Mouse (Mus musculus) midbrain, embryonic 14.5 days (tissue): Measurements from ENCODE around the gene Txndc17. TPM values are rescaled to one million over a fixed set of nuclear protein-coding genes. Genes with fewer than 3 reads are reported as not detected.

Source experiments
- ATAC-seq: fragments of 200-750 bp; cut with Nextera tagmentation; 2 replicates; pipeline ENCODE4 v1.8.0; 2017; ENCODE audit warnings: moderate number of reproducible peaks, moderate library complexity; ENCODE audit not compliant: low FRiP score, low TSS enrichment
- DNase-seq: peaks from one replicate; pipeline ENCODE4 v3.0.0-alpha.2; 2015
- H3K27ac ChIP-seq: fragments of 300-500 bp; sonication (generic); replicated peaks from 2 replicates; pipeline ENCODE4 v1.5.1; 2014; ENCODE audit warnings: mild to moderate bottlenecking, low read depth, low read length, moderate library complexity
- H3K27me3 ChIP-seq: fragments of 300-500 bp; sonication (generic); 2 replicates; pipeline ENCODE4 v1.6.1; 2014; ENCODE audit warnings: low read length, control low read depth, mixed read lengths; ENCODE audit not compliant: control insufficient read depth, insufficient read depth
- H3K36me3 ChIP-seq: fragments of 300-500 bp; sonication (generic); 2 replicates; pipeline ENCODE4 v1.6.1; 2014; ENCODE audit warnings: low read length, control low read depth; ENCODE audit not compliant: control insufficient read depth, insufficient read depth
- H3K4me1 ChIP-seq: fragments of 300-500 bp; sonication (generic); 2 replicates; pipeline ENCODE4 v1.6.1; 2014; ENCODE audit warnings: mild to moderate bottlenecking, antibody characterized with exemption, low read length, control low read depth; ENCODE audit not compliant: control insufficient read depth, insufficient read depth
- H3K4me2 ChIP-seq: fragments of 300-500 bp; sonication (generic); 2 replicates; pipeline ENCODE4 v1.6.1; 2014; ENCODE audit warnings: mild to moderate bottlenecking, low read length, moderate library complexity
- H3K4me3 ChIP-seq: fragments of 300-500 bp; sonication (generic); replicated peaks from 2 replicates; pipeline ENCODE4 v1.5.1; 2014; ENCODE audit warnings: low read depth, low read length
- H3K9ac ChIP-seq: fragments of 300-500 bp; sonication (generic); replicated peaks from 2 replicates; pipeline ENCODE4 v1.6.1; 2014; ENCODE audit warnings: mild to moderate bottlenecking, low read length, moderate library complexity
- H3K9me3 ChIP-seq: fragments of 300-500 bp; sonication (generic); 2 replicates; pipeline ENCODE4 v1.6.1; 2016; ENCODE audit warnings: low read length, control low read depth, mixed read lengths; ENCODE audit not compliant: control insufficient read depth
- WGBS: fragments of 180-500 bp; shearing (Covaris S2); extraction: QIAGEN DNeasy Blood & Tissue Kit; methylation state at CpG from one replicate; pipeline ENCODE4 v1.1.7; 2014; 5-methylcytosine and 5-hydroxymethylcytosine counted together
- polyA plus RNA-seq: library from polyadenylated mRNA; unstranded; fragments of >200 nt; fragmentation: Nextera tagmentation; extraction: Ambion mirVana; gene quantifications from 2 replicates; pipeline ENCODE4 v1.2.1, GENCODE M21; 2014

Txndc17 gene
- polyA plus RNA-seq, 1 experiment from 2014 or later: 137 TPM

GRCm38 (mm10) chr11:72214591-72215409, 7.5 kb downstream of the Txndc17 start:
- peaks cover 28% of the 10 kb centered on the region for H3K36me3 ChIP-seq
- H3K9me3 ChIP-seq: no peaks in the 10 kb centered on the region
- ATAC-seq: peak; percentile 95
- peak overlapping the region; percentile 84 for H3K27ac ChIP-seq
- no peaks in the 10 kb centered on the region for H3K27me3 ChIP-seq
- H3K9ac ChIP-seq: peak overlapping the region; percentile 69
- H3K4me3 ChIP-seq: peak overlapping the region; percentile 84
- WGBS: under 1% methylated on average over 51 of the region's 51 CpGs
- H3K4me1 ChIP-seq: peaks cover 22% of the 10 kb centered on the region
- H3K4me2 ChIP-seq: peak overlapping the region; percentile 72
- DNase-seq: peak; percentile 99

- Histone ChIP-seq H3K36me3 (peaks cover 23% of the 10 kb centered on the region), H3K4me2 (peak within 1 kb of the TSS; percentile 72), H3K4me1 (peaks cover 22% of the 10 kb centered on the region), H3K9me3 (no peaks in the 10 kb centered on the region), H3K27ac (peak within 1 kb of the TSS; percentile 84), H3K4me3 (peak within 1 kb of the TSS; percentile 84), H3K27me3 (no peaks in the 10 kb centered on the region), H3K9ac (peak within 1 kb of the TSS; percentile 69)
- DNase-seq (peak; percentile 88), ATAC-seq (peak; percentile 85)
- WGBS: 2% methylated on average over 29 of the region's 29 CpGs
These were observed 8.1 kb downstream of the Txndc17 start, which contains the start of gene Med31 for GRCm38 (mm10) chr11:72215410-72215797. TSS of gene Med31 (minus strand) at chr11:72215592.

DNA sequence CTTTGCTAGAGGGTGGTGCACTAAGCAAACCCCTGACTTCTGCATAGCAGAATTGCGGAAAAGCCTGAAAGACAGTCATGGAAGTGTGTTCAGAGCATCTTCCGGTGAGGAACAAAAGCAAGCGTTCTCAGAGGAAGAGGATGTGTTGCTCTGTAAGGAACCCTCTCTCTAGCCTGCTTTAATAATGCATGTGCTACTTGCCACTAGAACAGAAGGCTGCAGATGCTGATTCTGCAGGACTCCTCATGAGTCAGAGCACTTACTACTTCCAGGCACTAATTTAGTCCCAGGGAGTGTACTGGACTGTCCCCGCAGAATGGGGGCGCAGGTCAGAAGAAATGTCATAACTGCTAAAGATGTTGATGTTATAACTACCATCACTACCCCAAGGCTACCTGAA, 9.8 kb downstream of the Txndc17 start:
- 89% methylated on average over 5 of the region's 5 CpGs for WGBS
- no peaks in the 10 kb centered on the region for H3K27me3 ChIP-seq
- H3K9ac ChIP-seq: 0 out of 2 replicates have a peak overlapping the region, but pooled peaks have one; percentile 20
- no peak overlapping the region for H3K4me3 ChIP-seq
- H3K36me3 ChIP-seq: peaks cover 6% of the 10 kb centered on the region
- DNase-seq (no peak), ATAC-seq (no peak)
- peaks cover 22% of the 10 kb centered on the region for H3K4me1 ChIP-seq
- peak overlapping the region; percentile 72 for H3K4me2 ChIP-seq
- no peaks in the 10 kb centered on the region for H3K9me3 ChIP-seq
- no peak overlapping the region for H3K27ac ChIP-seq

GRCm38 (mm10) chr11:72221278-72221677, 13.9 kb downstream of the Txndc17 start:
- Histone ChIP-seq H3K4me3 (no peak overlapping the region), H3K9me3 (no peaks in the 10 kb centered on the region), H3K27ac (no peak overlapping the region), H3K4me1 (peaks cover 11% of the 10 kb centered on the region), H3K27me3 (no peaks in the 10 kb centered on the region), H3K9ac (no peak overlapping the region), H3K36me3 (0 out of 2 replicates have a peak, but pooled peaks cover 4% of the 10 kb centered on the region), H3K4me2 (no peak overlapping the region)
- ATAC-seq (no peak), DNase-seq (peak; percentile 90)
- WGBS: 14% methylated on average over 6 of the region's 6 CpGs

- no peaks in the 10 kb centered on the region for H3K9me3 ChIP-seq
- WGBS: 84% methylated on average over 4 of the region's 4 CpGs
- DNase-seq (no peak), ATAC-seq (no peak)
- H3K27ac ChIP-seq: no peak overlapping the region
- 0 out of 2 replicates have a peak, but pooled peaks cover 4% of the 10 kb centered on the region for H3K36me3 ChIP-seq
- H3K27me3 ChIP-seq: no peaks in the 10 kb centered on the region
- no peaks in the 10 kb centered on the region for H3K4me1 ChIP-seq
- H3K4me2 ChIP-seq: no peak overlapping the region
- no peak overlapping the region for H3K4me3 ChIP-seq
- H3K9ac ChIP-seq: no peak overlapping the region
These were observed 16.1 kb downstream of the Txndc17 start for GRCm38 (mm10) chr11:72223414-72223813.

- no peak overlapping the region for H3K9ac ChIP-seq
- no peaks in the 10 kb centered on the region for H3K9me3 ChIP-seq
- H3K4me2 ChIP-seq: no peak overlapping the region
- no peak overlapping the region for H3K27ac ChIP-seq
- no peak overlapping the region for H3K4me3 ChIP-seq
- ATAC-seq (no peak), DNase-seq (peak; percentile 87)
- H3K36me3 ChIP-seq: no peaks in the 10 kb centered on the region
- H3K27me3 ChIP-seq: no peaks in the 10 kb centered on the region
- no peaks in the 10 kb centered on the region for H3K4me1 ChIP-seq
- WGBS: 10% methylated on average over 5 of the region's 5 CpGs
These were observed 17.5 kb downstream of the Txndc17 start for GRCm38 (mm10) chr11:72224865-72225264.

DNA sequence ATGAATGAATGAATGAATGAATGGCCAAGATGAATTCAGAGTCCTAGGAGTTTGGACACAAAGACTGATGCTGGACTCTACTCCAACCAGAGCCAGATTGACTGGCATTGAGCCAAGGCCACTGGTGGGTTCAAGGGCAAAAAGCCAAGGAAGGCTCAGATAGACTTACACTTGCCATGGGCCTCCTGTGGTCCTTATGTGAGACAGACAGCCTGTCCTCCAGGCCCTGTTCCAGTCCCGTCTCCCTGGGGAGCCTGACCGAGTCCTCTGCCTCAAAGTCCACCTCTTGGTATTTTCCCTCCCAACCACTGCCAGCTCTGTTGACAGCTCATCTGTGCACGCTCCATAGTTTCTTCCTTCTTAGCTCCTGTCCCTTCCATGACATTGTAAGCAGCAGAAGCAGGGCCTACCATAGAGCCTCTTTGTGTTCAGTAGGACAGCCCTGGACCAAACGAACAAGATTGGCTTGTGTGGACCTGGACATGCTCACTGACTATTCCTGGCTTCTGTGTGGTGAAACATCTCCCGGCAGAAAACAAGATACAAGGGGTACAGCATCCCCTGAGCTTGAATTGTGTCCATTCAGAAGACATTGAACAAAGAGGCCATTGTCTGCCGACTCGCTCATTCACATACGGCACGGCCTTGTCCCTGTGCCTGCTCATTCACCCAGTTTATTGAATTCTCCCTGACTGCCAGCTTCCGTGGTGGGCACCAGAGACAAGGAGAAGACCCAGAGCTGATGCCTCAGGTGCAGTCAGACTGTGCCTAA, 18.9 kb downstream of the Txndc17 start:
- H3K9ac ChIP-seq: no peak overlapping the region
- H3K4me3 ChIP-seq: no peak overlapping the region
- no peaks in the 10 kb centered on the region for H3K27me3 ChIP-seq
- no peak overlapping the region for H3K4me2 ChIP-seq
- ATAC-seq: no peak
- WGBS: 36% methylated on average over 10 of the region's 10 CpGs
- no peaks in the 10 kb centered on the region for H3K4me1 ChIP-seq
- no peaks in the 10 kb centered on the region for H3K36me3 ChIP-seq
- no peaks in the 10 kb centered on the region for H3K9me3 ChIP-seq
- no peak overlapping the region for H3K27ac ChIP-seq
- peak; percentile 49 for DNase-seq

- H3K4me3 ChIP-seq: no peak overlapping the region
- no peaks in the 10 kb centered on the region for H3K9me3 ChIP-seq
- WGBS: 93% methylated on average over 6 of the region's 6 CpGs
- ATAC-seq (no peak), DNase-seq (no peak)
- no peaks in the 10 kb centered on the region for H3K4me1 ChIP-seq
- no peaks in the 10 kb centered on the region for H3K27me3 ChIP-seq
- no peak overlapping the region for H3K27ac ChIP-seq
- H3K36me3 ChIP-seq: no peaks in the 10 kb centered on the region
- H3K9ac ChIP-seq: no peak overlapping the region
- no peak overlapping the region for H3K4me2 ChIP-seq
These were observed 19.6 kb downstream of the Txndc17 start for GRCm38 (mm10) chr11:72226901-72227300.
